Mouse (Mus musculus): ENCODE measurements around the gene Gm42906. TPM values are rescaled to one million over a fixed set of nuclear protein-coding genes. Genes with fewer than 3 reads are reported as not detected.

Gm42906 gene
- polyA plus RNA-seq, 2 experiments = not detected

GRCm38 (mm10) chr5:151066016-151066415 is 361.9 kb downstream of the Gm42906 start:
- no peak for TF ChIP-seq EP300 (IDR thresholded peaks at IDR 0.05; ENCODE audit: low read depth)
- TF ChIP-seq CTCF (IDR thresholded peaks at IDR 0.05; ENCODE audit: low read depth) = no peak
- H3K4me1 ChIP-seq (replicated peaks; ENCODE audit: control insufficient read depth in 2 of 2, insufficient read depth in 2 of 2, low read length in 1 of 2) = no peaks in the 10 kb centered on the region
- no peak overlapping the region for H3K4me3 ChIP-seq (ENCODE audit: insufficient read depth in 1 of 2, low read depth in 2 of 2, low read length in 2 of 2)
- H3K9me3 ChIP-seq (ENCODE audit: control insufficient read depth, low read length) = no peaks in the 10 kb centered on the region
- H3K27me3 ChIP-seq (ENCODE audit: control insufficient read depth, insufficient read depth, low read length) = no peaks in the 10 kb centered on the region
- WGBS (ENCODE audit: insufficient replicate concordance) = 63% methylated on average over 5 of the region's 5 CpGs
- no peak for DNase-seq (ENCODE audit: low read depth in 3 of 3, low spot score in 3 of 3)
- H3K9ac ChIP-seq (replicated peaks) = no peak overlapping the region
- no peak for ATAC-seq (ENCODE audit: insufficient read depth)
- H3K36me3 ChIP-seq (replicated peaks; ENCODE audit: control insufficient read depth, insufficient read depth, low read depth) = no peaks in the 10 kb centered on the region
- H3K4me2 ChIP-seq (ENCODE audit: low read depth) = no peak overlapping the region
- H3K27ac ChIP-seq = no peak overlapping the region

- TF ChIP-seq CTCF (IDR thresholded peaks at IDR 0.05; ENCODE audit: low read depth) = no peak
- TF ChIP-seq EP300 (IDR thresholded peaks at IDR 0.05; ENCODE audit: low read depth) = no peak
- H3K4me2 ChIP-seq (ENCODE audit: low read depth) = no peak overlapping the region
- no peak overlapping the region for H3K4me3 ChIP-seq (ENCODE audit: insufficient read depth in 1 of 2, low read depth in 2 of 2, low read length in 2 of 2)
- 55% methylated on average over 1 of the region's 1 CpGs for WGBS (ENCODE audit: insufficient replicate concordance)
- no peak overlapping the region for H3K9ac ChIP-seq (replicated peaks)
- H3K27ac ChIP-seq = no peak overlapping the region
- H3K36me3 ChIP-seq (replicated peaks; ENCODE audit: control insufficient read depth, insufficient read depth, low read depth) = no peaks in the 10 kb centered on the region
- no peaks in the 10 kb centered on the region for H3K27me3 ChIP-seq (ENCODE audit: control insufficient read depth, insufficient read depth, low read length)
- ATAC-seq (ENCODE audit: insufficient read depth) (no peak), DNase-seq (ENCODE audit: low read depth in 3 of 3, low spot score in 3 of 3) (no peak)
- no peaks in the 10 kb centered on the region for H3K9me3 ChIP-seq (ENCODE audit: control insufficient read depth, low read length)
- no peaks in the 10 kb centered on the region for H3K4me1 ChIP-seq (replicated peaks; ENCODE audit: control insufficient read depth in 2 of 2, insufficient read depth in 2 of 2, low read length in 1 of 2)
Observed at GRCm38 (mm10) chr5:151065228-151065627, 362.7 kb downstream of the Gm42906 start.

GRCm38 (mm10) chr5:151061942-151062341 is 366.0 kb downstream of the Gm42906 start:
- Histone ChIP-seq H3K27me3 (ENCODE audit: control insufficient read depth, insufficient read depth, low read length) (no peaks in the 10 kb centered on the region), H3K9ac (replicated peaks) (no peak overlapping the region), H3K36me3 (replicated peaks; ENCODE audit: control insufficient read depth, insufficient read depth, low read depth) (no peaks in the 10 kb centered on the region), H3K9me3 (ENCODE audit: control insufficient read depth, low read length) (no peaks in the 10 kb centered on the region), H3K4me1 (replicated peaks; ENCODE audit: control insufficient read depth in 2 of 2, insufficient read depth in 2 of 2, low read length in 1 of 2) (no peaks in the 10 kb centered on the region; a peak in 1 of 4 replicates), H3K4me3 (ENCODE audit: insufficient read depth in 1 of 2, low read depth in 2 of 2, low read length in 2 of 2) (no peak overlapping the region), H3K27ac (no peak overlapping the region), H3K4me2 (ENCODE audit: low read depth) (no peak overlapping the region)
- 83% methylated on average over 2 of the region's 2 CpGs for WGBS (ENCODE audit: insufficient replicate concordance)
- no peak for TF ChIP-seq CTCF (IDR thresholded peaks at IDR 0.05; ENCODE audit: low read depth)
- DNase-seq (ENCODE audit: low read depth in 3 of 3, low spot score in 3 of 3) (no peak), ATAC-seq (ENCODE audit: insufficient read depth) (no peak)

GRCm38 (mm10) chr5:151060476-151060875 is 367.5 kb downstream of the Gm42906 start:
- H3K4me1 ChIP-seq (replicated peaks; ENCODE audit: control insufficient read depth in 2 of 2, insufficient read depth in 2 of 2, low read length in 1 of 2) = no peaks in the 10 kb centered on the region; a peak in 1 of 4 replicates
- no peak for ATAC-seq (ENCODE audit: insufficient read depth)
- H3K9me3 ChIP-seq (ENCODE audit: control insufficient read depth, low read length) = no peaks in the 10 kb centered on the region
- H3K4me2 ChIP-seq (ENCODE audit: low read depth) = no peak overlapping the region
- no peak overlapping the region for H3K4me3 ChIP-seq (ENCODE audit: insufficient read depth in 1 of 2, low read depth in 2 of 2, low read length in 2 of 2)
- H3K27me3 ChIP-seq (ENCODE audit: control insufficient read depth, insufficient read depth, low read length) = no peaks in the 10 kb centered on the region
- 78% methylated on average over 12 of the region's 12 CpGs for WGBS (ENCODE audit: insufficient replicate concordance)
- DNase-seq (ENCODE audit: low read depth in 3 of 3, low spot score in 3 of 3) = no peak
- no peaks in the 10 kb centered on the region for H3K36me3 ChIP-seq (replicated peaks; ENCODE audit: control insufficient read depth, insufficient read depth, low read depth)
- H3K27ac ChIP-seq = no peak overlapping the region
- no peak for TF ChIP-seq EP300 (IDR thresholded peaks at IDR 0.05; ENCODE audit: low read depth)
- no peak for TF ChIP-seq CTCF (IDR thresholded peaks at IDR 0.05; ENCODE audit: low read depth)
- H3K9ac ChIP-seq (replicated peaks) = no peak overlapping the region

- no peak overlapping the region for H3K4me2 ChIP-seq (ENCODE audit: low read depth)
- H3K4me1 ChIP-seq (replicated peaks; ENCODE audit: control insufficient read depth in 2 of 2, insufficient read depth in 2 of 2, low read length in 1 of 2) = no peaks in the 10 kb centered on the region; a peak in 1 of 4 replicates
- no peaks in the 10 kb centered on the region for H3K9me3 ChIP-seq (ENCODE audit: control insufficient read depth, low read length)
- 60% methylated on average over 5 of the region's 5 CpGs for WGBS (ENCODE audit: insufficient replicate concordance)
- ATAC-seq (ENCODE audit: insufficient read depth) (no peak), DNase-seq (ENCODE audit: low read depth in 3 of 3, low spot score in 3 of 3) (no peak)
- no peak overlapping the region for H3K4me3 ChIP-seq (ENCODE audit: insufficient read depth in 1 of 2, low read depth in 2 of 2, low read length in 2 of 2)
- H3K27ac ChIP-seq = no peak overlapping the region
- no peak overlapping the region for H3K9ac ChIP-seq (replicated peaks)
- no peaks in the 10 kb centered on the region for H3K36me3 ChIP-seq (replicated peaks; ENCODE audit: control insufficient read depth, insufficient read depth, low read depth)
- no peaks in the 10 kb centered on the region for H3K27me3 ChIP-seq (ENCODE audit: control insufficient read depth, insufficient read depth, low read length)
- TF ChIP-seq CTCF (IDR thresholded peaks at IDR 0.05; ENCODE audit: low read depth) = no peak
- TF ChIP-seq EP300 (IDR thresholded peaks at IDR 0.05; ENCODE audit: low read depth) = no peak
Observed at GRCm38 (mm10) chr5:151059772-151060171, 368.2 kb downstream of the Gm42906 start.
